Mouse (Mus musculus) yolk sac, embryonic 10.5 days (tissue): Measurements from ENCODE around the gene Ngly1.

Experiments
- DNase-seq: peaks from one replicate; pipeline ENCODE4 v3.0.0-alpha.2; 2017; ENCODE audit warnings: low spot score

Ngly1 gene

GRCm38 (mm10) chr14:16249171-16249874, at the start of gene Ngly1, which contains the start of gene Oxsm:
Ngly1 (plus strand) TSS chr14:16249280.
Oxsm (minus strand) TSS chr14:16249808.
- peak; percentile 87 for DNase-seq

GRCm38 (mm10) chr14:16200220-16200912, 48.7 kb upstream of the Ngly1 start:
- no peak for DNase-seq

GRCm38 (mm10) chr14:16200969-16201638, 48.0 kb upstream of the Ngly1 start:
- no peak for DNase-seq

DNA sequence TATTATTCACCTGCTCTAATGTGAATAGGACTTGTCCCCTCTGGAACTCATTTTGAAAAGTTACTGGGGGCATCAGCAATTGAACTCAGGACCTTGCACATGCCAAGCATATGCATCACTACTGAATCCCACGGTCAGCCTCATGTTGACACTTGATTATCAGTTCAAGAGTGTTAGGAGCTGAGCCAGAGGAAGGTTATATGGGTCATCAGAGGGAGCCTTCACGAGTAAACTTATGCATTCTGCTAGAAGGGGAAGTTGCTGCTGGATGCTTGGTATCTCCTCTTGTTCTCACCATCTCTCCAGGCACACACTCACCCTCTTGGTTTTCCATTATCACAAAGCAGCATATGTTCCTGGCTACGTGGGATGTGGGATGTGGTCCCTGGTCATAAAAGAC, 47.4 kb upstream of the Ngly1 start:
- no peak for DNase-seq

- no peak for DNase-seq
These were observed 41.4 kb upstream of the Ngly1 start for GRCm38 (mm10) chr14:16207722-16208121.

GRCm38 (mm10) chr14:16219015-16219414, 30.1 kb upstream of the Ngly1 start:
- DNase-seq, result no peak

GRCm38 (mm10) chr14:16229395-16229794, 19.7 kb upstream of the Ngly1 start:
- DNase-seq, result no peak

DNA sequence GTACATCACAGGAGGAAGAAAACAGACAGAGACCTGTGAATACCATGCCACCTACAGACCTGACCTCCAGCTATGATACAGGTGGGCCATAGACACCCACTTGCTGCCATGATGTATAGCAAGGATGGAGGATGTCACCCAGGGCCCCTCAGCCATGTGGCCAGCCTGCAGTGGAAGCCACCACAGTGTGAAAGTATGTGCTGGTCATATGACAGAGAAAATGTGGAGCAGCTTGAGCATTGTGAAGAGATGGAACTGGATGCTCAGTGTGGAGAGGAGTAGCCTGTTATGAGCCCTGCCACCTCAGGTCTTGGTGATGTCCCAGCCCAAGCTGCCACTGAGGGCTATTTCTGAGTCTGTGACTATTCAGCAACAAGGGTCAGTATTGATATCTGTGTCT, 18.5 kb upstream of the Ngly1 start:
- no peak for DNase-seq

GRCm38 (mm10) chr14:16233515-16233914, 15.6 kb upstream of the Ngly1 start:
- no peak for DNase-seq

DNA sequence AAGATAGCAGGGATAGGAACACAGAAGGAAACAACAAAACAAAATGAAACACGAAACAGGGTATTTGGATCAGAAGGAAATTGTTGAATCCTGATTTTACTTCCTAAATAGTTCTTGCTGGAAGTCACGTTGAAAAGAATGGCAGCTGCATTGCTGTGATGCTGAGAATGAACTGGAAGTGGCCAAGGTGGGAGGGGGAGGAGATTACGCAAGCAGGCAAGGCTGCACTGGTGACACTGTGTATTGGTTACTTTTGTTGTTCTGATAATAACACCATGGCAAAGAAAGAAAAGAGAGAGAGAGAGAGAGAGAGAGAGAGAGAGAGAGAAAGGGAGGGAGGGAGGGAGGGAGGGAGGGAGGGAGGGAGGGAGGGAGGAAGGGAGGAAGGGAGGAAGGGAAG, 12.6 kb upstream of the Ngly1 start:
- no peak for DNase-seq

DNA sequence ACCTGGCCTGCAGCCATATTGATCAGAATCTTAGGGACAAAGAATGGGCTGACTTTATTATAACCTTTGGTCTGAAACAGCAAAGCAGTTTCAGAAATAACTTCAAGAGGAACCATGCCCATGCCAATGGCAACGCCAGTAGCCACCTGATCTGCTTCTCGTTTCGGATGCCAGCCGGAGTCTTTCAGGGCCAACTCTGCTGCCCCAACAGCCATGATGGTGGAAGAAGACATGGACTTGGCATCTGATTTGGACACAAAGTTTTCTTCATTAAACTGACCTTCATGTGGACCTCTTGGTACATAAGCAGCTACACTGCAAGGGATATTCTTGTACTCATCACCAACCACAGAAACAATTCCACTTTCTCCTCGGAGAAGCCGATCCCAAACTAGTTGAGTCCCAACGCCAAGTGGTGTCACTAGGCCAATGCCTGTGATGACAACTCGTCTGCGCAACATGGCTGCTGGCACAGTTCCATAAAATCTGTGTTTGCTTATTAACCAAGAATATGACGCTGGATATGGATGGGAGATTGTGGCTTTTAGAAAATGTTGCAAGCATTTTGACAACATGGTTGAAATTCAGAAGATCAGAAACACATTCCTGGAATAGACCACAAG, 6.8 kb upstream of the Ngly1 start:
- no peak for DNase-seq

- peak; percentile 91 for DNase-seq
These were observed 6.0 kb upstream of the Ngly1 start for GRCm38 (mm10) chr14:16242947-16243602.

GRCm38 (mm10) chr14:16243603-16244209, 5.4 kb upstream of the Ngly1 start:
- DNase-seq, result peak; percentile 73

- DNase-seq, result no peak
These were observed 4.7 kb upstream of the Ngly1 start for GRCm38 (mm10) chr14:16244370-16244769.

- DNase-seq, result no peak
These were observed 4.0 kb upstream of the Ngly1 start for GRCm38 (mm10) chr14:16245127-16245526.

GRCm38 (mm10) chr14:16246340-16246912, 2.7 kb upstream of the Ngly1 start:
- DNase-seq, result no peak

DNA sequence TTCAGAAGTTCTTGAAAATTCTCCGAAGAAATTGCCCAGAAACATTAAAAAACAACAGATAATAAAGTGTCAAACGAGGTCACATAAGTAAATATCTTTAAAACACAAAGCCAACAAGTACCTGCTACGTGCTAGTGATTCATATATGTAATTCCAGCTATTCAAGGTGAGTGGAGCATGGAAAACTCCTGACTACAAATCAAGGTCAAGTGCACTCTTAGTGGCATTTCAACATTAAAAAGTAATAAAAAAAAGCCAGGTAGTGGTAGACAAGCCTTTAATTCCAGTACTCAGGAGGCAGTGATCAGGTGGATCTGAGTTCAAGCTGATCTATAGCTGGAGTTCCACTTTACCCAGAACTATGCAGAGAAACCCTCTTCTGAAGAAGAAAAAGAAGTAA, 945 bp upstream of the Ngly1 start:
- DNase-seq, result no peak

DNA sequence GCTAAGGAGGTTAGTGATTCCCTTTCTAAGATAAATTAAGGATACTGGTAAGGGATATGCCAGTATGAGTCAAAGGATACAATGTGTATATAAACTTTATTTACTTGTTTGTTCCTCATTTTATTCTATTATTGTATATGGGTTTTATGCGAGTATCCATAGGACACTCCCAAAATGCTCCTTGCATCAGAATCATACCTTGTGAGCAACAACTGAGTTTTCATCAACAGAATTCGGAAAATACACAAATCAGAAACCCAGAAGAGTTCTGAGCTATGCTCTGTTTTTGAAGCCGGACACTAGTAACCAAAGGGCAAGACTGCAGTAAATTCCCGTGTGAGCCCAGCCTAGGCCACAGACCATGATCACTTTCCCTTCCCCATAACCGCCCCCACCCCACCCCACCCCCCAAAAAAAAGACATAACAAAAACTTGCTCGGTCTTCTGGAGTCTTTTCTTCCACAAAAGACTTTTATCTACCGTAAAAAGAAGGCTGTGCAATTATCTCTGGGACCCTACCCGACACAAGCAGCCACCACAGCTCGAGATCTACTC, 400 bp upstream of the Ngly1 start:
- no peak for DNase-seq

DNA sequence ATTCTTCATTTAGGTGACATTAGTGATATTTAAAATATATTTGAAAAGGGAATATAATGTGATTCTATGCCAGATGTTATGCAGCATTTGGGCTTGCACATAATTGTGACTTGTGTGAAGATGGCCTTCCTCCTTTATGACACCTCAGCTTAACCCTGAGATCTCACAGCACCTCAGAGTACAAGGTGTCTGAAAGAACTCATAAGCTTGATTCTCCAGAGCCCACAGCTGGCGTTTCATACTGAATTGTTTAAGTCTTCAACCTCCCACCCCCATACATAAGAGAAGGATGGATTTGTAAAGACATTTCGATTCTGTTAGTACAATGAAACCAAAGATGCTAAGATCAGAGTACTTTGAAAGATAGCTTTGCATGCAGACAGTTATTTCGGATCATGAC, 1.0 kb downstream of the Ngly1 start:
- no peak for DNase-seq

- no peak for DNase-seq
These were observed 6.7 kb downstream of the Ngly1 start for GRCm38 (mm10) chr14:16255745-16256144.

DNA sequence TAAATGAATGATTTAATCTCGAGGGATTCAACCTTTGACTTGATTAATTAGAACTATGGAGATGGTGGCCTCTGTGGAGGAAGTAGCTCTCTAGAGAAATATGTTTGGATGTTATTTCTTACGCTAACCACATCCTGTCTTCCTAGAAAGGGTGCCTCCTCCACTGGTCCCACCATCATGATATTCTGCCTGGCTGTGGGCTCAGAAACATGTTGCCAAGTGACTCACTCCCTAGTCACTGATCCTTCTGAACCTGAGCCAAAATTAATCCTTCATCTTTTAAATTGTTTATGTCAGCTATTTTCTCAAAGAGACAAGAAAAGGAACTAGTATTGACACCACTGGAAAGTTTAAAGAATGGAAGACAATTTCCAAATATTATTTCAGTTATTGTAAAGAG, 7.1 kb downstream of the Ngly1 start:
- DNase-seq, result no peak
